Mouse (Mus musculus) naive thymus-derived CD4-positive, alpha-beta T cell, adult 2 months (primary cell): ENCODE data around the gene Agbl3.

Source experiments
- DNase-seq: peaks from one replicate; pipeline ENCODE4 v3.0.0-alpha.2; 2011; ENCODE audit warnings: low read depth

Gene Agbl3

DNA sequence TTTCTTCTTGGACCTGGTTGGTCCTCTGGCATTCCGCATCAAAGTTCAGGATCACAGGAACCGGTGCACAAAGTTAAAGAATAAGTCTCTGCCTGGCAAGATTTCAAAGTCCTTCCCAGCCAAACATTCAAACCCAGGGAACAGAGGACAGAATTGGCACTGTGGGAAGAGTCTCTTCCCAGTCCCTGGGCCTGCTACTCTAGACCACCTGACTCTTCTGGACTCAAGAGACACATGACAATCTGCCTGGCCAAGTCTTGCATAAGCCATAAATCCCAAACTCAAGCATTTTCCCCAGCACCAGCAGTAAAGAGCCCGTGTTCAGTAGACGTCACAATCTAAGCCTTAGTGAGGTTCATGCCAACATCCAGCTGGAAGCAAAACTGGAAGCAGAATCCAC lies 126.4 kb downstream of the Agbl3 start:
- no peak for DNase-seq

DNA sequence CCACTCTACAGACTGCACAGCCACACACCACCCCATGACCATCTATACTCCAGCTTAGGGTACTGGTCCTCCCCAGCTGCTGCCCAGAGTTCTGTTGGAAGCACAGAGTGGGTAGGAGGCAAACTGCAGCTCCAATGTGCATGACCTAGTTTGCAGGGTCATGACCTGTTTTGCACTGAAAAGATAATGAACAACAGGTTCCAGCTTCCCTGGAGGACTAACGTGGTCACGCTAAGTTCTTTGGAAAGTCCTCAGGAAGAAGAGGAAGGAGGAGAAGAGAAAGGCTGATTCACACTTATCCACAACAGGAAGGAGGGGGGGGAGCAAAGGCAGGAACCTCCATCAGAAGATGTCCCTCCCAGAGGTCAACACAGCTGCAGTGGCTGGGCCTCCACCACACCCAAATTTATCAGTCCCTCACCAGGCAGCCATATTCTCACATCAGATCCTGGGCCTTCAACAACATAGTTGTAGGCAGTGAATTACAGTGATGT lies 126.9 kb downstream of the Agbl3 start:
- DNase-seq, result no peak

DNA sequence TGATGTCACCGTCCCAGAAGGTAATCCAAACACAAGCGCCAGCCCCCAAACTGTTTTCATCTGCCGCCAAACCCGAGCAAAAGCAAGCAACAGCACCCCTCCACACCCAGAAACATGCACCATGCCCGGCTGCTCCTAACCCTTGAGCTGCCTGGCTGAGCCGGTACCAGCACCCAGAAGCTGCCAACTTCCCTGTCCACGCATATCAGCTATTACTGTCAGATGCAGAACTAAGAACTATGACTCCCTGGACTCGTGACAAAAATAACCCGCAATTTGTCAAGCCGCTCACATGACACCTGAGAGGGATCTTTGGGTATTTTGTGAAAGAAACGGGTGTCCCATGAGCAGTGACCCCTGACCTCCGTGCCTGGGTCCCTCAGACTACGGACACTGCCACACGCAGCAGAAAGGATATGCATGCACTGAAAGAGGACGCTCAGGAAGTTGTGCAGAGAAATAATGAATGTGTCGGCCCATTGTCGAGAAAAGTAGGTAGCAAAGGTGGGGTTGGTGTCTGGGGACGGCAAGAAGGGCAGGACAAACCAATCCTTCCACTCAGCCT lies 127.5 kb downstream of the Agbl3 start:
- DNase-seq, result no peak
